ENCODE assay signal across 10 mouse cellular contexts in the genomic region with DNA sequence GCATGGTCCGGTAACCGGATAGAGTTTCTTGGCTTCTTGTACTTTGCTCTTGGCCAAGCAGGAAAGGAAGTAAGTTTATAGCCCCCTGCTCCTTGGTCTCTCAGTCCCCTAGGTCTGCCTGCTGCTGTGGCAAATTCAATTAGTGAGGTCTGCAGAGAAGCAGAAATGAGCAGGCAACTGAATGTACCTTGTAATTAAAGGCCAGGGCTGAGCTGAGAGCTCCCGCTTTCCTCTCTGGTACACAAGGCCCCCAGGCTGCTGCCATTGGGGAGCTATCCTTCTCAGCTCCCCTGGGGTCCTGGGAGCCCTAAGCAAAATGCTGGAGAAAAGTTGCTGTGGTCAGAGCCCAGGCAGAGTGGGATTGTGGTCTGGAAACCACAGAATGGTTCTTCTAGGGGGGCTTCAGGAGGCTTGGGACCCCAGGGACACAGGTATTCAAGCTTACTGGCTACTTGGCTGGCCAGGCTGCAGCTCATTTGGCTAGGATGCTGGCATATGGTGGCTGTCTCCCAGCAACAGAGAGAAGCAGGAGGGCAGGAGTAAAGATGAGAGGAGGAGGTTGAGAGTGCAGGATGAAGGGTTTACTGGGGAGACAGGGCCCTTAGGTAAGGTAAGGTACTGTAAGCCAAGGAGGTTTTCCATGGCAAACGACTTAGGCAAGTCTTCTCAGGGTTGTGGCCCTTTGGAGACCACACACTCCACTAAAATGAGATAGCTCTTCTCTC. TPM values are rescaled to one million over a fixed set of nuclear protein-coding genes. Genes with fewer than 3 reads are reported as not detected.
DNase-seq lines count a peak whose midpoint lies in the region; ATAC-seq and TF ChIP-seq lines count a peak whose summit lies in the region.
"Had no signal": no experiment of that assay in that cellular context is flagged by ENCODE, and none has a peak within 500 bp of the region (broad histone marks: within the 10 kb centered on the region; RNA-seq: fewer than 3 reads in every experiment).

No protein-coding gene starts in this region.

- H3K4me3 ChIP-seq in heart, embryonic 12.5 days, result peak overlapping the region; percentile 33
- H3K4me3 ChIP-seq in ES-E14 (ENCODE audit: insufficient read depth in 1 of 2, low read depth in 1 of 2, low read length in 2 of 2, poor library complexity in 1 of 2, severe bottlenecking in 1 of 2), result no peak overlapping the region
- H3K4me3 ChIP-seq in limb, embryonic 10.5 days, result peak overlapping the region; percentile 36

- no peaks in the 10 kb centered on the region for H3K27me3 ChIP-seq in heart, embryonic 12.5 days (replicated peaks)
- H3K27me3 ChIP-seq in limb, embryonic 10.5 days (ENCODE audit: low read depth, poor library complexity, severe bottlenecking), result no peaks in the 10 kb centered on the region

- no peaks in the 10 kb centered on the region for H3K9me3 ChIP-seq in heart, embryonic 12.5 days (replicated peaks)
- no peaks in the 10 kb centered on the region for H3K9me3 ChIP-seq in ES-E14 (ENCODE audit: control insufficient read depth, insufficient read depth, low read depth, low read length)
- H3K9me3 ChIP-seq in limb, embryonic 10.5 days (replicated peaks), result no peaks in the 10 kb centered on the region
- H3K9me3 ChIP-seq: G1E had no signal

- no peak for DNase-seq in heart, adult 11 months
- no peak for DNase-seq in ES-E14 (ENCODE audit: low read depth, low spot score)
- DNase-seq in cerebellum, adult 9-11 months, result peak; percentile 78
- peak; percentile 53 for DNase-seq in limb, embryonic 10.5 days (ENCODE audit: low spot score)
- DNase-seq in spleen, adult 18-20 months, result no peak
- no peak for DNase-seq in kidney, postnatal 14 days
- DNase-seq in layer of hippocampus, adult 11-12 months (ENCODE audit: low spot score), result no peak
- DNase-seq: thymus, postnatal 4 days had no signal

- no peaks in the 10 kb centered on the region for H3K36me3 ChIP-seq in heart, embryonic 12.5 days
- H3K36me3 ChIP-seq in ES-E14 (ENCODE audit: control insufficient read depth, insufficient read depth, low read length, poor library complexity, severe bottlenecking), result no peaks in the 10 kb centered on the region
- no peaks in the 10 kb centered on the region for H3K36me3 ChIP-seq in limb, embryonic 10.5 days
- H3K36me3 ChIP-seq: G1E had no signal

- H3K4me1 ChIP-seq in heart, embryonic 12.5 days (replicated peaks), result peaks cover 60% of the 10 kb centered on the region
- no peaks in the 10 kb centered on the region for H3K4me1 ChIP-seq in ES-E14 (ENCODE audit: control insufficient read depth in 2 of 2, insufficient read depth in 2 of 2, low read length in 2 of 2, poor library complexity in 1 of 2)
- H3K4me1 ChIP-seq in limb, embryonic 10.5 days, result peaks cover 48% of the 10 kb centered on the region

- peak overlapping the region; percentile 75 for H3K9ac ChIP-seq in heart, embryonic 12.5 days
- peak overlapping the region; percentile 57; the same call in 1 of the 2 replicates for H3K9ac ChIP-seq in ES-E14 (ENCODE audit: insufficient read depth, low read depth, low read length, poor library complexity, severe bottlenecking)

- H3K4me2 ChIP-seq in heart, embryonic 12.5 days, result peak overlapping the region; percentile 57

- 79% methylated on average over 4 of the region's 4 CpGs for WGBS in heart, embryonic 12.5 days
- WGBS in limb, embryonic 10.5 days, result 53% methylated on average over 4 of the region's 4 CpGs

- no peak for ATAC-seq in heart, embryonic 12.5 days (ENCODE audit: insufficient number of reproducible peaks, low FRiP score)

- in situ Hi-C loops in ES-E14 (cut with MboI; ENCODE audit: low sequenced_read_pairs in 2 of 2, unreplicated experiment in 2 of 2), result no loop called here

- H3K27ac ChIP-seq in heart, embryonic 12.5 days (ENCODE audit: poor library complexity, severe bottlenecking), result peak overlapping the region; percentile 66
- no peak overlapping the region for H3K27ac ChIP-seq in ES-E14 (ENCODE audit: insufficient read depth, low read depth, low read length, poor library complexity, severe bottlenecking)
- peak overlapping the region; percentile 92 for H3K27ac ChIP-seq in limb, embryonic 10.5 days

TF ChIP-seq in ES-E14, 5 proteins besides CTCF, POLR2A, EP300 and RAD21:
- no peak for TF ChIP-seq CHD2 (IDR thresholded peaks at IDR 0.05; ENCODE audit: low read depth, low read length)
- TF ChIP-seq ZNF384 (IDR thresholded peaks at IDR 0.05; ENCODE audit: low read depth, low read length), result no peak
- no peak for TF ChIP-seq ZC3H11A (IDR thresholded peaks at IDR 0.05; ENCODE audit: borderline replicate concordance, low read depth, low read length)
- no peak for TF ChIP-seq MAFK (IDR thresholded peaks at IDR 0.05; ENCODE audit: insufficient read depth, low read depth, low read length)
- TF ChIP-seq HCFC1 (IDR thresholded peaks at IDR 0.05; ENCODE audit: borderline replicate concordance, insufficient read depth, low read length), result no peak

RNA-seq across cellular contexts. Expression of a gene that starts 0.9 kb away (rescaled TPM):
- polyA plus RNA-seq in heart, embryonic 12.5 days (2016; fragmentation: Nextera tagmentation; extraction: Ambion mirVana), result 55.6 and 62.5 TPM in 2 replicates
- 46.9 and 70.6 TPM in 2 replicates for total RNA-seq in ES-E14 (2012; rRNA removed)
- polyA plus RNA-seq in limb, embryonic 10.5 days (2016; fragmentation: Nextera tagmentation; extraction: Ambion mirVana), result 44.0 and 49.7 TPM in 2 replicates

Comparison
In these comparisons a context has a peak if more than half of its experiments do, and no peak if none do; other contexts are left out.
1. H3K4me3 ChIP-seq: peak in heart, embryonic 12.5 days (single experiment) and limb, embryonic 10.5 days (single experiment); none in ES-E14 (0 of 2).
2. DNase-seq: peak in cerebellum, adult 9-11 months (single experiment) and limb, embryonic 10.5 days (single experiment); none in heart, adult 11 months (single experiment), ES-E14 (single experiment), spleen, adult 18-20 months (0 of 2), kidney, postnatal 14 days (single experiment) and layer of hippocampus, adult 11-12 months (single experiment).